Comparison of ENCODE assay signal across 11 mouse cellular contexts in genomic region chr9:30149481-30150468, GRCm38 (mm10).
A peak's percentile ranks its signal among the peaks of the same experiment; 100 is the strongest.
DNase-seq lines count a peak whose midpoint lies in the region; ATAC-seq lines count a peak whose summit lies in the region.
"Had no signal": no experiment of that assay in that cellular context is flagged by ENCODE, and none has a peak within 500 bp of the region (broad histone marks: within the 10 kb centered on the region; RNA-seq: fewer than 3 reads in every experiment).

No protein-coding gene starts in this region.

- no peak; the same call in 1 of the 2 replicates for ATAC-seq in forebrain, embryonic 14.5 days
- ATAC-seq in midbrain, embryonic 14.5 days (ENCODE audit: low FRiP score, low TSS enrichment) = no peak; the same call in 1 of the 2 replicates
- ATAC-seq in midbrain, embryonic 15.5 days (replicated peaks) = no peak
- ATAC-seq: Patski had no signal

- H3K27ac ChIP-seq in forebrain, embryonic 14.5 days (ENCODE audit: low read depth, low read length) = no peak overlapping the region
- no peak overlapping the region for H3K27ac ChIP-seq in forebrain, embryonic 10.5 days
- no peak overlapping the region for H3K27ac ChIP-seq in midbrain, embryonic 14.5 days (replicated peaks; ENCODE audit: low read depth, low read length)
- H3K27ac ChIP-seq in midbrain, embryonic 15.5 days = no peak overlapping the region

- H3K4me1 ChIP-seq in forebrain, embryonic 14.5 days (ENCODE audit: control insufficient read depth, insufficient read depth, low read length) = peaks cover 14% of the 10 kb centered on the region
- H3K4me1 ChIP-seq in forebrain, embryonic 10.5 days = peaks cover 6% of the 10 kb centered on the region; the same call in 1 of the 2 replicates
- H3K4me1 ChIP-seq in midbrain, embryonic 14.5 days (ENCODE audit: control insufficient read depth, insufficient read depth, low read length) = peaks cover 8% of the 10 kb centered on the region; the same call in 1 of the 2 replicates
- peaks cover 5% of the 10 kb centered on the region; the same call in 1 of the 2 replicates for H3K4me1 ChIP-seq in midbrain, embryonic 15.5 days

- H3K9me3 ChIP-seq in forebrain, embryonic 14.5 days (replicated peaks; ENCODE audit: control insufficient read depth, low read length) = no peaks in the 10 kb centered on the region
- H3K9me3 ChIP-seq in forebrain, embryonic 10.5 days = no peaks in the 10 kb centered on the region
- no peaks in the 10 kb centered on the region for H3K9me3 ChIP-seq in midbrain, embryonic 14.5 days (ENCODE audit: control insufficient read depth, low read length)
- H3K9me3 ChIP-seq in midbrain, embryonic 15.5 days = no peaks in the 10 kb centered on the region

- 49% methylated on average over 17 of the region's 17 CpGs for WGBS in forebrain, embryonic 14.5 days
- WGBS in forebrain, embryonic 10.5 days = 66% methylated on average over 17 of the region's 17 CpGs
- WGBS in midbrain, embryonic 14.5 days = 62% methylated on average over 17 of the region's 17 CpGs
- 57% methylated on average over 17 of the region's 17 CpGs for WGBS in midbrain, embryonic 15.5 days

- peak; percentile 35 for DNase-seq in forebrain, embryonic 14.5 days (ENCODE audit: low spot score)
- DNase-seq in forebrain, embryonic 10.5 days (ENCODE audit: extremely low spot score, low spot score) = no peak
- DNase-seq in midbrain, embryonic 14.5 days = peak; percentile 39
- peak; percentile 29 to 78 for DNase-seq in left cerebral cortex, adult 8-10 months (ENCODE audit: low spot score in 2 of 2)
- peak; percentile 22 to 42 for DNase-seq in right cerebral cortex, postnatal 36 days (ENCODE audit: low spot score in 2 of 2)
- DNase-seq in adrenal gland, adult (ENCODE audit: inconsistent age in 2 of 2, low spot score in 1 of 2) = no peak
- no peak for DNase-seq in layer of hippocampus, postnatal 25 days (ENCODE audit: extremely low spot score in 1 of 2, low spot score in 1 of 2)
- DNase-seq: cerebellum, adult 9-11 months; liver had no signal

- no peak overlapping the region for H3K4me3 ChIP-seq in forebrain, embryonic 14.5 days (ENCODE audit: low read depth, low read length)
- H3K4me3 ChIP-seq in forebrain, embryonic 10.5 days = no peak overlapping the region
- H3K4me3 ChIP-seq in midbrain, embryonic 14.5 days (replicated peaks; ENCODE audit: low read depth, low read length) = no peak overlapping the region
- no peak overlapping the region for H3K4me3 ChIP-seq in midbrain, embryonic 15.5 days

- no peak overlapping the region for H3K4me2 ChIP-seq in forebrain, embryonic 14.5 days (ENCODE audit: low read length)
- H3K4me2 ChIP-seq in midbrain, embryonic 14.5 days (ENCODE audit: low read length) = no peak overlapping the region
- H3K4me2 ChIP-seq in midbrain, embryonic 15.5 days = no peak overlapping the region

- H3K27me3 ChIP-seq in forebrain, embryonic 14.5 days (replicated peaks; ENCODE audit: control insufficient read depth, insufficient read depth, low read length) = no peaks in the 10 kb centered on the region
- H3K27me3 ChIP-seq in forebrain, embryonic 10.5 days (ENCODE audit: poor library complexity, severe bottlenecking) = no peaks in the 10 kb centered on the region
- no peaks in the 10 kb centered on the region for H3K27me3 ChIP-seq in midbrain, embryonic 14.5 days (ENCODE audit: control insufficient read depth, insufficient read depth, low read length)
- H3K27me3 ChIP-seq in midbrain, embryonic 15.5 days (replicated peaks) = no peaks in the 10 kb centered on the region

- H3K36me3 ChIP-seq in forebrain, embryonic 14.5 days (ENCODE audit: control insufficient read depth, insufficient read depth, low read length) = no peaks in the 10 kb centered on the region
- H3K36me3 ChIP-seq in forebrain, embryonic 10.5 days (replicated peaks) = no peaks in the 10 kb centered on the region
- H3K36me3 ChIP-seq in midbrain, embryonic 14.5 days (ENCODE audit: control insufficient read depth, insufficient read depth, low read length) = no peaks in the 10 kb centered on the region
- no peaks in the 10 kb centered on the region for H3K36me3 ChIP-seq in midbrain, embryonic 15.5 days (replicated peaks)

- H3K9ac ChIP-seq in forebrain, embryonic 14.5 days (ENCODE audit: low read length) = no peak overlapping the region
- no peak overlapping the region for H3K9ac ChIP-seq in midbrain, embryonic 14.5 days (replicated peaks; ENCODE audit: low read length)
- H3K9ac ChIP-seq in midbrain, embryonic 15.5 days = no peak overlapping the region

Comparison
In these comparisons a context has a peak if more than half of its experiments do, and no peak if none do; other contexts are left out.
1. DNase-seq: peak in forebrain, embryonic 14.5 days (single experiment), midbrain, embryonic 14.5 days (single experiment), left cerebral cortex, adult 8-10 months (2 of 2) and right cerebral cortex, postnatal 36 days (2 of 2); none in forebrain, embryonic 10.5 days (single experiment), adrenal gland, adult (0 of 2) and layer of hippocampus, postnatal 25 days (0 of 2).